Mouse (Mus musculus) spleen, adult 2 months (tissue): Measurements from ENCODE around the gene Fpgs. TPM values are rescaled to one million over a fixed set of nuclear protein-coding genes. Genes with fewer than 3 reads are reported as not detected.
A peak's percentile ranks its signal among the peaks of the same experiment; 100 is the strongest.

Source experiments
- DNase-seq, 2 experiments: peaks; one replicate each; pipeline versions ENCODE4 v3.0.0 to v3.0.0-alpha.2; 2012 to 2021; ENCODE audit warnings: low spot score in 2 of 2, low read depth in 1 of 2
- H3K27ac ChIP-seq: fragments of 200-500 bp; 2 replicates; pipeline ENCODE4 v1.5.1; 2012; ENCODE audit warnings: low read length, inconsistent platforms; ENCODE audit not compliant: insufficient read depth
- H3K27me3 ChIP-seq: fragments of 200-500 bp; 2 replicates; pipeline ENCODE4 v1.6.1; 2012; ENCODE audit warnings: mild to moderate bottlenecking, moderate library complexity, low read length, inconsistent platforms; ENCODE audit not compliant: control insufficient read depth, insufficient read depth
- H3K36me3 ChIP-seq: fragments of 200-500 bp; 2 replicates; pipeline ENCODE4 v1.6.1; 2012; ENCODE audit warnings: mild to moderate bottlenecking, low read length, inconsistent platforms; ENCODE audit not compliant: control insufficient read depth, insufficient read depth
- H3K4me1 ChIP-seq: fragments of 200-500 bp; 2 replicates; pipeline ENCODE4 v1.6.1; 2011; ENCODE audit warnings: inconsistent platforms; ENCODE audit not compliant: control insufficient read depth, insufficient read depth, insufficient read length
- H3K4me3 ChIP-seq: fragments of 200-500 bp; 2 replicates; pipeline ENCODE4 v1.5.1; 2011; ENCODE audit warnings: mild to moderate bottlenecking, inconsistent platforms; ENCODE audit not compliant: insufficient read depth, insufficient read length; ENCODE audit errors: extremely low read depth
- CTCF ChIP-seq: fragments of 200-500 bp; IDR thresholded peaks from 2 replicates; pipeline ENCODE4 v1.5.1; 2011; ENCODE audit warnings: mild to moderate bottlenecking, inconsistent platforms; ENCODE audit not compliant: insufficient read depth, insufficient read length, insufficient replicate concordance; ENCODE audit errors: extremely low read depth
- POLR2A ChIP-seq: fragments of 200-500 bp; IDR thresholded peaks from 2 replicates; pipeline ENCODE4 v1.6.1; 2011; ENCODE audit warnings: low read depth, low read length, inconsistent platforms
- WGBS: fragments of 180-500 bp; shearing (Covaris S2); methylation state at CpG from one replicate; pipeline ENCODE4 v1.1.7; 2018; 5-methylcytosine and 5-hydroxymethylcytosine counted together
- polyA plus RNA-seq: library from polyadenylated mRNA; depleted of rRNA; stranded (reverse); fragments of >200 nt; gene quantifications from 2 replicates; pipeline ENCODE4 v1.2.3, GENCODE M21; 2012

The Fpgs gene
- polyA plus RNA-seq, 1 experiment, result 34.5 TPM

- DNase-seq, result no peak
- WGBS, result 94% methylated on average over 11 of the region's 11 CpGs
- Histone ChIP-seq H3K27ac (no peak overlapping the region), H3K4me3 (no peak overlapping the region), H3K4me1 (no peaks in the 10 kb centered on the region; the same call in none of the 2 replicates), H3K36me3 (peaks cover 6% of the 10 kb centered on the region), H3K27me3 (no peaks in the 10 kb centered on the region)
- TF ChIP-seq POLR2A (no peak), CTCF (no peak)
Measured at GRCm38 (mm10) chr2:32691041-32691440, 12.9 kb downstream of the Fpgs start.

- Histone ChIP-seq H3K27me3 (no peaks in the 10 kb centered on the region), H3K4me1 (no peaks in the 10 kb centered on the region; the same call in none of the 2 replicates), H3K36me3 (peaks cover 10% of the 10 kb centered on the region), H3K27ac (no peak overlapping the region), H3K4me3 (no peak overlapping the region)
- WGBS, result 13% methylated on average over 5 of the region's 5 CpGs
- TF ChIP-seq CTCF, result peak; percentile 100
- TF ChIP-seq POLR2A, result no peak
- DNase-seq, result peak; percentile 85 to 87
Measured at GRCm38 (mm10) chr2:32689420-32689819, 14.5 kb downstream of the Fpgs start.

GRCm38 (mm10) chr2:32687562-32687961 lies 16.4 kb downstream of the Fpgs start:
- 95% methylated on average over 8 of the region's 8 CpGs for WGBS
- no peak for DNase-seq
- Histone ChIP-seq H3K4me3 (no peak overlapping the region), H3K36me3 (peaks cover 11% of the 10 kb centered on the region), H3K27me3 (no peaks in the 10 kb centered on the region), H3K4me1 (no peaks in the 10 kb centered on the region; the same call in 1 of the 2 replicates), H3K27ac (no peak overlapping the region)
- TF ChIP-seq POLR2A (no peak), CTCF (no peak)

- no peak overlapping the region for H3K27ac ChIP-seq
- TF ChIP-seq CTCF (no peak), POLR2A (no peak)
- H3K4me3 ChIP-seq, result no peak overlapping the region
- peaks cover 11% of the 10 kb centered on the region for H3K36me3 ChIP-seq
- 92% methylated on average over 6 of the region's 6 CpGs for WGBS
- no peaks in the 10 kb centered on the region for H3K27me3 ChIP-seq
- H3K4me1 ChIP-seq, result no peaks in the 10 kb centered on the region; the same call in 1 of the 2 replicates
- DNase-seq, result no peak
Measured at GRCm38 (mm10) chr2:32686640-32687039, 17.3 kb downstream of the Fpgs start.

GRCm38 (mm10) chr2:32685807-32686206 lies 18.1 kb downstream of the Fpgs start:
- no peak for DNase-seq
- H3K36me3 ChIP-seq, result peaks cover 11% of the 10 kb centered on the region
- WGBS, result 96% methylated on average over 3 of the region's 3 CpGs

GRCm38 (mm10) chr2:32684681-32685428 lies 19.1 kb downstream of the Fpgs start:
- Histone ChIP-seq H3K4me3 (no peak overlapping the region), H3K27me3 (no peaks in the 10 kb centered on the region), H3K4me1 (no peaks in the 10 kb centered on the region; the same call in 1 of the 2 replicates), H3K36me3 (peaks cover 11% of the 10 kb centered on the region), H3K27ac (no peak overlapping the region)
- TF ChIP-seq POLR2A, result no peak
- TF ChIP-seq CTCF, result no peak
- no peak for DNase-seq
- WGBS, result 90% methylated on average over 15 of the region's 15 CpGs

More at GRCm38 (mm10) chr2:32685807-32686206, 18.1 kb downstream of the Fpgs start:
- H3K27ac ChIP-seq, result no peak overlapping the region
- no peak overlapping the region for H3K4me3 ChIP-seq
- TF ChIP-seq POLR2A (no peak), CTCF (no peak)
- H3K27me3 ChIP-seq, result no peaks in the 10 kb centered on the region
- no peaks in the 10 kb centered on the region; the same call in 1 of the 2 replicates for H3K4me1 ChIP-seq

GRCm38 (mm10) chr2:32683701-32684100 lies 20.2 kb downstream of the Fpgs start:
- H3K4me3 ChIP-seq, result no peak overlapping the region
- H3K36me3 ChIP-seq, result peaks cover 11% of the 10 kb centered on the region
- no peak overlapping the region for H3K27ac ChIP-seq
- DNase-seq, result no peak
- H3K27me3 ChIP-seq, result no peaks in the 10 kb centered on the region
- no peaks in the 10 kb centered on the region; the same call in 1 of the 2 replicates for H3K4me1 ChIP-seq
- 89% methylated on average over 10 of the region's 10 CpGs for WGBS
- TF ChIP-seq POLR2A (no peak), CTCF (no peak)
